Mouse (Mus musculus) cerebral cortex, adult 2 months (tissue): ENCODE data around the gene Nsg1.

ENCODE experiments used
- WGBS: fragments of 180-500 bp; shearing (Covaris S2); methylation state at CpG from one replicate; pipeline ENCODE4 v1.1.7; 2018; 5-methylcytosine and 5-hydroxymethylcytosine counted together

Nsg1 gene

DNA sequence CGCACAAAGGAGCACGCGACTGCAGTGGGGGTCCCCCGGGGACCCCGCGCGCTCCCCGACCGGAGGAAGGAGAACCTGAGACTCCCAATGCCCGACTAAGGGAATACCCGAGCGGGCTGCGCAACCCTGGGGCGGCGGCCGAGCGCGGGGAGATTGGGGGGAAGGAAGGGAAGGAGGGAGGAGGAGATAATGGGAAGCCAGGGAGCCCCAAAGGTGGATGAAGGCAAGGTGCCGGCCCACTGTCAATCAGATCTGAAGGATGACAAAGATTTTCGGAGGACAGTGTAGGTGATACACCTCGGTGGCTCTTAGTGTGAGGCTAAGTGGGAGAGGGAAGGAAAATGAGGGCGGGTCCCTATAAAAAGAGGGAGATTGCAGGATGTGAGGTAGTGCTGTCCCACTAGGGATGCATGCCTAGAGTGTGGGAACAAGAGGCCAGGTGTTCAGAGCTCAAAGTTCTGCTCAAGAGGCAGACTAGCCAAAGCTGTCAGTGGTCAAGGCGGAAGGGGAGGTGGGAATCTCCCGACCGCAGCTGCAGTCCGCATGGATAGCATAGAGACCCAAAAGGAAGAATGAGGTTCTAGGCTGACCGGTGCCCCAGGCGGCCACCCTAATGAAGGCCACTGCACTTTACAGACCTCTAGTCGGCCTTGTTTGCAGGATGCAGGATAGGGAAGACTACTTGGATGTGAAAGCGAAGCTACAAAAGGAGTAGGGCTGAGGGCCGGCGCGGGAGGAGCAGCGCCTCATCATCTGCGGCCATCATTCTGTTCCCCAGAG is at the start of gene Nsg1:
Gene Nsg1, minus strand, starts transcription at position 274 of the 780 bp plus-strand sequence.
- WGBS, result 16% methylated on average over 35 of the region's 35 CpGs

DNA sequence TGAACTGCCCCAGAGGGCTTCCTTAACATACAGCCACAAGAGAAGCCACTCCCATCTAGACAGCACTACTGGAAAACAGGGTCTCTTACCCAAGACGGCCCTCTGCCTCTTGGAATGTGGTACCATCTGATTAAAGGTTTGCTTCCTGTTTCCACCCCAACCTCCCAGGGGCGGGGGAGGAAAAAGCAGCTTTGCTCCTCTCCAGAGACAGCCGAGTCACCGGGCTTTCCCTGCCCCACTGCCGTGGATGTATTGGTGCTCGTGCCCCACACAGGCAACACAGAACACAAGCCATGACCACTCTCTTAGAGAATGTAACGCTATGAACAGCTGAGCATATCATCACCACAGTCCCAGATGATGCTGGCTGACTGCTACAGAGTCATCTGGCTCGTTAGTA is 49.3 kb upstream of the Nsg1 start:
- 60% methylated on average over 8 of the region's 8 CpGs for WGBS

DNA sequence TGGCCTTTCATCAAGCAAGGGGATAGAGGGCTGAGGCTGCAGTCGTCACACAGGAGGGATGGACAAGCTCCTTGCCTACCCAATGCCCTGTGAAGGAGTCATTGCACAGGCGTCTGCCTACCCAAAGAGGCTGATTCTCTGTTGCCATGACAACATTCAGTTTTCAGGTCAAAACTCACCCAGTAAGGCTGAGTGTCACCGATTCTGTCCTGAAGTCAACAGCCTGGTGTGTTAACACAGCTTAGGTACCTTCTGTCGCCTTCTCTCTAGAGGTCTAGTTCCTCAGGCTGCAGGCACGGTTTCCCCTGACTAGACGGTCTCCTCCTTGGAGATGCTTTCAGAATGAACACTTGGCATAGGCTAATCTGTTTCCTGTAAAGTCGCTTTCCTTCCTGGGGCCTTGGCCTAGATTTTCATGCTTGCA is 45.6 kb upstream of the Nsg1 start:
- 44% methylated on average over 7 of the region's 7 CpGs for WGBS

DNA sequence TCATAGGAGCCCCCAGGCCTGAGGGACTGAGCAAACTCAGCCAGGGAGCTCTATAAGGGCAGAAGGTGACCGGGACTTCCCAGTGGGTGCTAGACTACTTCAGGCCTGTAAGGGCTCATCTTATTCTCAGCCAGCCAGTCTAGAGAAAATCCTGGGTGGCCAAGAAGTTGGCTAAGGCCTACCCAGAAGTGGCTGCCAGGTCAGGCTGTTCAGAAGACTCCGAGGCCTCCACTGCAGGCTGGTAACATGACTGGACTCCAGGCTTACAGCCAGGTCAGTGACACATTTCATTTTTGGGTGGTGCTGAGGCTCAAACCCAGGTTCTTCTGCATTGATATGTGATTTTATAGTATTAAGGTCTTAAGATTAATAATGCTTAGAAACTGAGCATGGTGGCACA is 40.0 kb upstream of the Nsg1 start:
- 88% methylated on average over 2 of the region's 2 CpGs for WGBS

DNA sequence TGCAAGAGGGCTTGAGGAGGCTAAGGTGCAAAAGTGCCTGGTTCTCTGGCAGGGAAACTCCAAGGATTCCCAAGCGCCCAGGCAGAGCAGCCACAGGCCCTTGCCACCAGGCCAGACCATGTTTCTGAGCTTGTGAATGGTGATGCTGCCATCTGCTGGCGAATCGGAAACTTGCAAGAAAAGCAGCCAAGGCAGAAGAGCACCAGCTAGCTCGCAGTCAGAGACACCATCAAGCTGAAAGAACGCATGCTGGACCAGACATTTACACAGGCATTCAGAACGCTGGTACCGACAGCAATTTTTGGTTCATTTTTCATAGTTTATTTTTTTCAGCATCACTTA is 37.7 kb upstream of the Nsg1 start:
- WGBS, result 9% methylated on average over 7 of the region's 7 CpGs

DNA sequence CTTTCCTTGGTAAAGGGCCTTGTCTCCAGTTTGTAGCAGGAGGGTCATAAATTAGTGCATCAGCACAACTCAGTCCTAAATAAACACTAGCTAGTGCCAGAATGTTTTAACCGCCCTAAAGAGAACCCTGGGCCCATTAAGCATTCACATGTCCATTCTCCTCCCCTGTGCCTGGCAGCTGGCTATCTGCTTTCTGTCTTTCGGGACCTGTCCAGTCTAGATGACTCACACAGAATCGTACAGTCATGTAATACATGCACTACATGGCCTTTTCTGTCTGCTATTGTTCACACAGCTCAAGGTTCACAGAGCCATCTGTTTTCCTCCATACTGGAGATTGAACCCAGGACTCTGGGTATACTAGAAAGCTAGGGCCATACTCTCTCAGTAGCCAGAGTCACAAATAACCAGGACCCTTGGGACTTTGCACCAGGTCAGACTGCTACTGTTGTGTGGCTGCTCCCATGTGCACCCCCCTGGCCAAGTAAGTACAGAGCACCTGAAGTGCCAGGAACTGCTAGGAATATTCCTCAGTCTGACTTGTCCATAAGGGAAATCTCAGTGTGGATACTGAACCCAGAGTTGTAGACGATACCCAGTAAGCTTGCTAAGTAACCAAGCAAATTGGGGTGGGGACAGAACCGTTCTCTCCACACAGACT is 37.2 kb upstream of the Nsg1 start:
- WGBS, result 76% methylated on average over 5 of the region's 5 CpGs

DNA sequence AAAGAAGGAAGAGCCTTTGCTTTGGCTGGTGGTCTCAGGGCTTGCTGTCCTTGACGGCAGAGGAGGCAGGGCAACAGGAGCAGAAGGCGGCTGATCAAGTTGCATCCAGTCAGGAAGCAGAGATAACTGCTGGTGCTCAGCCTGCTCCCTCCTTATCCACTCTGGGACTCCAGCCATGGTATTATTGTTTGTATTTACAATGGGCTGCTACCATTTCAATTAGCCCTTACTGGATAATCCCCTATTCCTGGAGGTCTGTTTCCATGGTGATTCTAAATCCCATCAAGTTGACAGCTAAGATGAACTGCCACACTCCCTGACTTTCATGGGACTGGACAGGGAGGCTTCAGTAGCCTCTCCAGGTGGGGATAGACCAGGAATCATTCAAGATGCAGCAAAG is 35.2 kb upstream of the Nsg1 start:
- 53% methylated on average over 2 of the region's 2 CpGs for WGBS

DNA sequence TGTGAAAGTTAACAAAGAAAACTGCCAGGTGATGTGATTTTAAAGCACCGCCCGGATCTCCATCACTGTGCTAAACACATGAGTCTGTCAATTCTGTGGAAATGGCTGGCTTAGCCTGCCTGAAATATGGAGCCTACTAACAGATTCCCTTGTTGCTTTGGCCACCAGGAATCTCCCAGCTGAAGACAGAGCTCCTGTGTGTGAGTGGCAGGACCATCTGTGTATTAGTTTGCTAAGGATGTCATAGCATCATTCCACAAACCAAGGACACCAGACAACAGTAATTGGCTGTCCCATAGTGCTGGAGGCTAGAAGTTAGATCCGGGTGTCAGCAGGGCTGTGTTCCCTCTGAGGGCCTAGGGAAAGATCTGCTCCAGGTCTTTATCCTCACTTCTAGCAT is 31.2 kb upstream of the Nsg1 start:
- WGBS, result 97% methylated on average over 3 of the region's 3 CpGs

DNA sequence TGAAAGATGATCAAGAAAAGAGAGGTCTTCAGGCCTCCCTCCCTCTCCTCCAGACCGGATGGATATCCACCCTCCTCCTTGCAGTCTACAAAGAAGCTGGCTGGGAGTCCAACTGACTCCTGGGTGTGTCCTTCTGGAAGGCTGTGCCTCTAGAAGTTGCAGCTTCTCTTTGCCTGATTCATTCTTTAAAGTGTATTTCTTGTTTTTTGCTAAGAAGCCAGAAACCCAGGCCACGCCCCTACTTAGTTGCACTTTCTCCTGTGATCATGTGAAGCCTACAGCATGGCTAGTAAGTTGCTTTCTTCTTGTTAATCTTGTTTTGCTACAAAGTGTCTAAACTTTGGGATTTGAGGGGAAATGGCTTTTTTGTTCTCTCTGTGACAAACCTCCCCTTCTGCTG is 27.3 kb upstream of the Nsg1 start:
- 100% methylated on average over 2 of the region's 2 CpGs for WGBS

DNA sequence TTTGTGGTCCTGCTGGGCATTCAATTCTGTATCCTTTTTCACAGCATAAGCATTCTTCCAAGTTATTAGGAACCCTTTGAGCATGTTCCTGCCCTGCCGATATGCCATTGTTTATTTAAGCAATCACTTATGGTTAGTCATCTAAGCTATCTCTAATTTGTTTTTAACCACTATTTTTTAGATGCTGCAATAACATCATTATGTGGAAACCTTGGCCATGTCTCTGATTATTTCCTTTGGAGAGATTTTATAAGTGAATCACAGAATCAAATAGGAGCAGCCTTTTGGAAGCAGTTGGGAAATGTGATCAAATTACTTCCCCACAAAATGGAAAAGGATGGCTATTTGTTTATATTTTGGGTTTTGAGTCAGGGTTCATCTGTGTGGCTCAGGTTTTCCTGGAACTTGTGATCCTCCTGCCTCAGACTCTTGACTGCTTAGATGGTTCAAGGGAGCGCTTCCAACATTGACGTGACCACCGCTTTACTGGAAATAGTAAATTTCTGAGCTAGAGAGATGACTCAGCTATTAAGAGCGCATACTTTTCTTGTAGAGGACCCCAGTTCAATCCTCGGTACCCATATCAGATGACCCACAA is 25.1 kb upstream of the Nsg1 start:
- 89% methylated on average over 6 of the region's 6 CpGs for WGBS

DNA sequence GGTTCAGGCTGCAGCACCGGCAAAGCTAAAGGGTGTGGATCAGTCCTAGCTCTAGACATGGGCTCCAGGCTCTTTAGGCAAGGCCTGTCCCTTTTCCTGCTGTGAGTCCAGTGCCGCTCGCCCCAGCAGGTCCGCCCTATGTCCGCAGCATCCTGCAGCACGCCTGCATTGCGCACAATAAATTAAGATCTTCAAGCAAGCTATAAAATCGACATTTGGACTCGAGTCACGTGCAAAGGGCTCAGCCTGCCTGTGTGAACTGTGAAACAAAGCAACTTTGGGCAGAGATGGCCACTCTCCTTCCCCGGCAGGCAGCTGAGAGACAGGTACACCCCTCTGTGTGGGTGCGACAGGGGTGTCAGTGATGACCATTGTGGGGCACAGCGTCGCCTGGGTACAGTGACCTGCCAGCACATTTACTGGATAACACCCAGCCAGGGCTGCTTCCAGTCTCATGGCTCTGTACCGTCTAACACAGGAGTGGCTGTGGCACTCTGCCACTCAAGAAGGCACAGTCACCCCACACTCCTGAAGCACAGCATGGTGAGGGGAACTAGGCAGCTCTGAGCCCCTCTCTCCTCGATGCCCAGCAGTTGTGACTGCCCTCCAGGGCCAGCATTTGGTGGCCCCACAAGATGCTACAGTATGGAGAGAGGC is 14.7 kb upstream of the Nsg1 start:
- WGBS, result 83% methylated on average over 16 of the region's 16 CpGs

DNA sequence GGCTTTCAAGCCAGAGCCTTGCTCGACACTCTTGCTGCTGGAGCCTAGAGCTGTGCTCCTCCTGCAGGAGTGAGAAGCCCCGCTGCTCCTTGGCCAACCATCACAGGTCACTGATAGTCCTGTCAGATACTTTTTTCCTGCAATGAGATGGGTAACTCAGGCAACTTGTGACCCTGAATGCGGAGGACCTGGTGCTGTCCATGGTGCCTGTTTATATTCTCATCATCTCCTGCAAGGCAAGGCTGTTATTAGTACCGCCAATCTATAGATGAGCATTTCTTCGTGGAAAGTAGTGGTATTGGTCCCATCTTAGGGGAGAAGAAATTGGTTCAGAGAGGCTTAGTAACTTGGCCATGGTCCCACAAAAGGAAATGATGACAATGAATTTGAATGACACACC is 14.1 kb upstream of the Nsg1 start:
- WGBS, result 70% methylated on average over 5 of the region's 5 CpGs

DNA sequence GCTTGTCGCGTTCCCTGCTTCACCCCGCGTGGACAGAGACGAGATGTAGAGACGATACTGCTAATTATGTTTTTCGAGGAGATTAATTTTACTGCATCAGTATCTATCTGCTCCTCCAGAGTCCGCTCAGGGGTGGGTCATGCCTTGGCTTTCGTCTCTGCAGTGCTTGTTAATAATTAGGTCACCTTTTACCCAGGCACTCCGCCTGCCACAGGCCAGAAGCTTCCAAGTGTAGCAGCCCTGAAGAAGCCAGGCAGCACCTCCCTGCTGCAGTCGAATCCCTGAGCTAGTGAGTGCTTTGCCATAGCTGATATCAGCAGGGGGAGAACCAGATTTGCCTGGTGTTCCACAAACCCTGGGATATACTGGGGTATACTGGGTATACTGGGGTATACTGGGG is 8.8 kb upstream of the Nsg1 start:
- WGBS, result 79% methylated on average over 11 of the region's 11 CpGs

DNA sequence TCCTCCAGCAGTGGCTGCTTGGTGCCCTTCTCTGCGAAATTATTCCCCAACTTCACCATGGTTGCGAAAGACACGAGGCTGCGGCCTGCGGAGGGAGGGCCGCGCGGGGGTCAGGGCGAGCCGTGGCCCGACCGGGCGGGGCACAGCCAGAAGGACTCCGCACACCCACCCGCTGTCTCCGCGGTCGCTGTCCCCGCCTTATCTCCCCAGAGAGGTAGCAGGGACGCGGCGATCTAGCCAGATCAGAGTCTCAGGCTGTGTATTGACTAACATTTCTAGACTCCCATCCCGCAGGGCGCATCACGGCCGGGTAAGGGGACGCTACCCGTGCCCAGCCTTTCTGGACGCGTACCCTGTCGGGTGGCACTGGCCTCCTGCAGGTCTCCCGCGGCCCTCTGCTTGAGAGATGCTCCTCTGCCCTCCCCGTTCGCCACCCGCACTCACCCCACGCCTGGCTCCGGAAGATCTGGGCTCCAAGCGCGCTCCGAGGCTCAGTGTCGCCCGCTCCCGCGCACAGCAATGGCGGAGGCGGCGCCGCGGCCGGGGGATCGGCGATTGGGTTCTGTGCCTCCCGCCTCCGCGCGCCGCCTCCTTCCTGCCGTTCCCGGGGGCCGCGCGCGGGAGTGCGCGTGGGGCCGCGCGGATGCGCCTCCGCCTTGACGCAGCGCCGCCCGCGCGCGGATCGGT is 617 bp downstream of the Nsg1 start:
- under 1% methylated on average over 79 of the region's 79 CpGs for WGBS

DNA sequence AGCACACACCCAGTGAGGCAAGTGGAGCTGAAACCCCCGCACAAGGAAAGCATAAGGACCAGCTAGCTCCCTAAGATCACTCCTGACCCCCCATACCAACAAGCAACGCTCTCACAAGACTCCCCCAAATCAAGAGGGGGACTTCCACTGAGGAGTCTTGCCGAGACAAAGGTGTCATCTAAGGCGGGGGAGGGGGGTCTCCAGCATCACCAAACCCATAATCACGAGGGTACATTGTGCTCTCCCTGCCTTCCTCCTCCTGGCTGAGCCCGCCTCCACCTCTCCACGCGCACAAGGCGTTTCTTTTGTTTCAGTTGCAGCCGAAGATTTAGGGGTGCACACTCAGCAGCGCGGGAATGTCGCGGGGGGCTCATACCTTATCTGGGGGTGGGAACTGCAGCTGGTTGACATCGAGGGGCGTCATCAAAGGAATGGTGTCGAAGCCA is 1.2 kb downstream of the Nsg1 start:
- WGBS, result 1% methylated on average over 17 of the region's 17 CpGs

DNA sequence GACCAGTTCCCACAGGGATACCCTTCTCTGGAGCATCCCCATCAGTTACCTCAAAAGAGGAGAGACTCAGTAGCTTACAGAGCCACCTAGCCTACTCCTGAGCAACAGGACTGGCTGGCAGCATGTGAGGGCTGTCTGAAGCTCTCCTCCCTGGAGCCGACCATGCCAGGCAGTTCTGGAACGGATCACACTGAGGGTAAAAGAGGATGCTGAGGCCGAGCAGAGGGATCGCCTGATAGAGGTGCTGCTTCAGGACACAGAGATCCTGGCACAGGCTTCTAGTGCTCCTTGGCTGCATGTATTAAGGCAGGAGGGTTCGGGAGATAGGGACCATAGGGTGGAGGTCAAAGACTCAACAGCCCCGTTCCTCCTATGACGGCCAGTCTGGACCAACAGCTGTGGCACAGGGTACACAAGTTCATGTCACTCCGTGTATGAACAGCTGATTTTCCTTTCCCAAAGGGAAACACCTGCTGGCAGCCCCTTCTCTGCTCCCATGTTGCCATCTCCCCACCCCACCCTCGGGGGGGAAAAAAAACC is 2.2 kb downstream of the Nsg1 start:
- WGBS, result 24% methylated on average over 9 of the region's 9 CpGs

DNA sequence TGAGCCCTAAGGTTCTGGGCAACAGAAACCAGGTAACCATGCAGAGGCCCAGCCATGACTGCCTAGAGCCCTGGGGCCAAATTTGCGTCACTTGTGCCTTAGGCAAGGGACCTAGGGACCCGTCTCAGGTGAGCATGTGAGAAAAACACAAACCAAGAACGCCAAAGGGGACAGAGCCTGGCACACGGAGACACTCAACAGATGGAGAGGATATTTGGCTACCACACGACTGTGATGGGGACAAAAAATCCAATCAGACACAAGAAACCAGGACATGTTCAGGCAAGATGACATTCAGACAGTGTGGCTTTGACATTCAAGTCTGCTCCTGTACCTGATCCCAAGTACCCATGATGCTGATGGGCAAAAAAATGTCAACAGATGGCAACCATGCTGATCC is 6.1 kb downstream of the Nsg1 start:
- 59% methylated on average over 5 of the region's 5 CpGs for WGBS

DNA sequence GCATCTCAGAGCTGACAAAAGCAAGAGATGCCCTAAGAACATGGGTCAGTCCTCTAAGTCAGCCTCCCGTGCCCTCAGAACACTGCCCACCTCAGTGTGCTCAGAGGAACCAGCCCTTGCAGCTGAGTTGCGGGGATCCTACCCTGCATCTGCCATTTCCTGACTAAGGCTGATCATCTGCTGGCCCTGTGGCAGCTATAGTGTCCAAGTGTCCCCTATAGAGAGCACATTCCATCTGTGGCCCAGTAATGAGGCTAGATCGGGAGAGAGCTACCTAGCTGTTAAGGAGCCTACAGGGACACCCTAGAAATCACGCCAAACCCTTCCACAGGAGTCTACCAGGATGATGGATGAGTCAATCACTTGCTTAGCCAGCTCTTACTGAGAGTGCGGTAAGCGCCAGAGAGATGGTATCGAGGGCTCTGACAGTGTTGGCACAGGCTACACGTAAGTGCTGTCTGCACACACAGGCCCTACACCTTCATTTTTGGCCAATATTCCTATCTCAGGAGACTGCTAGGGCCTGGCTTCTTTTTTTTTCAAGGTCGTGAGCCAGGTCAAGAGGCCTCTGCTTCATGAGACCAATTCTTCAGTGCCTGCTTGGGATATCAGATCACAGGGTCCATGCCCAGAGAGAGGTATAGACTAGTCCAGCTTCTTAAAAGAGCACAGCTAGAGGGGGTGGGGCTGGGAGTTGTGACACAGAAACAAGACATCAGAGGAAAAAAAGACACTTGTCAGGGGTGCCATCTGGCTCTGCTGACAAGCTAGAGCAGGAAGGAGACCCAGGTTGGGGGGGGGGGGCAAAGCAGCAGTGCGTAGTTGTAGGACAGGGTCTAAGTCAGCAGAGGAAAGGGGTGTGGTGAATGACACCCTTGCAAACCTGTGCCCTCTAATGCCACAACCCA is 7.3 kb downstream of the Nsg1 start:
- 59% methylated on average over 10 of the region's 10 CpGs for WGBS

DNA sequence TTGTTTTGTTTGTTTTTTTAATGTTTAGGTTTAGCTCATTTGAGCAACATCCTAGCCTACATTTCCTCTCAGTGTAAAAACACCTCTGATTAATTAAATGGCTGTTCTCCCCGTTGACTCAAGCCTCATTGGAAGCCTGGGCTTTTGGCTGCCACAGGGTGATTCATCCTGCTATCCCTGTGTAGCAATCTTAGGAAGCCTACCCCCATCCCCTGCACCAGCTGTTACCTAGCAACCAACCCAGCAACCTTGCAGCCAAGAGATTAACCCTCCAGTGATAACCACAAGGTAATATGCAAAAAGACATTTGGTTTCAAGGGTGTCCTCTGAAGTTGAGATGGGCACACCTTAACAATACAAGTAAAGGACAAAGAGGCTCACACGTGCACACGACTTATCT is 8.4 kb downstream of the Nsg1 start:
- 29% methylated on average over 3 of the region's 3 CpGs for WGBS

DNA sequence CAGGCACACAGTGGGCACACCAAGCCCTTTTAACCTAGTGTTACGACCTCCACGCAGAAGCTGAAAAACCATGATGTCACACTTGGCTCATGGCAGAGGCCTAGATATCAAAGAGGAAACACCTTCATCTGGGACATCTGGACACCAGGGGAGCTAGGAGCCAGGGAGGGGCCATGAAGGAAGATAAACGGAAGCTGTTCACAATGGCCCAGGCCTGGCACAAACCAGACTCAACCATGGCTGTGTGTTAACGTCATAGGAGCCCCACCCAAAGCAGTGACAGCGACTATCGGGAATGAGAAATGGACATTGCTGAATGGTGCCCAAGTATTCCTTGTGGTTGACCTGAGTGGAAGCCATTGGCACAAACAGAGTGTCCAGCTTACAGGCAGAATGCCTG is 13.2 kb downstream of the Nsg1 start:
- WGBS, result 68% methylated on average over 6 of the region's 6 CpGs

DNA sequence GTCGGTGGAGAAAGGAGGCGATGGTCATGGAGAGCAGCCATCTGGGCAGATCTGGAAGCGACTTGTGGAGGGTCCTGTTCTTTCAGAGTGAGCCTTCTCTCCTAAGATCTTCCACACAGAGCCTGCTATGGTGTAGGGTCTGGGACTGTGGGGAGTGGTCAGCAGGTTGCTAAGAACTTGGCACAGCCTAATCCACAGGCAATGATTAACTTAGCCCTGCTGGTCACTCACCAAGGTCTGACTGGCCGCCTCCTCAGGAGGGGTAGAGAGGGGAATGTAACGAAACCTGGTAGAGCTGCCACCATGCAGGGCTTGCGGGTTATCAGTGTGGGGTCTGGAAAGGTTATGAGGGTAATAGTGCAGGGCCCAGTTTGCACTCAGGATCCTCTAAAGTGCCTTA is 18.8 kb downstream of the Nsg1 start:
- 93% methylated on average over 6 of the region's 6 CpGs for whole genome bisulfite sequencing
